8 mouse cellular contexts compared by ENCODE assay signal in genomic region chr9:107355870-107356765, GRCm38 (mm10). TPM values are rescaled to one million over a fixed set of nuclear protein-coding genes. Genes with fewer than 3 reads are reported as not detected.
DNase-seq lines count a peak whose midpoint lies in the region; ATAC-seq and TF ChIP-seq lines count a peak whose summit lies in the region.

No protein-coding gene starts in this region.

- peaks cover 24% of the 10 kb centered on the region for H3K27me3 ChIP-seq in midbrain, embryonic 12.5 days
- H3K27me3 ChIP-seq in midbrain, embryonic 16.5 days (ENCODE audit: control insufficient read depth, insufficient read depth, low read depth, low read length), result no peaks in the 10 kb centered on the region; the same call in 1 of the 2 replicates
- no peaks in the 10 kb centered on the region for H3K27me3 ChIP-seq in stomach, postnatal 0 days (ENCODE audit: control insufficient read depth, insufficient read depth, low read length)

- no peak overlapping the region for H3K4me2 ChIP-seq in midbrain, embryonic 12.5 days (replicated peaks)
- no peak overlapping the region for H3K4me2 ChIP-seq in midbrain, embryonic 16.5 days (ENCODE audit: low read length)
- H3K4me2 ChIP-seq in stomach, postnatal 0 days (replicated peaks; ENCODE audit: low read depth), result no peak overlapping the region

- no peak overlapping the region for H3K4me3 ChIP-seq in midbrain, embryonic 12.5 days
- H3K4me3 ChIP-seq in midbrain, embryonic 16.5 days (ENCODE audit: low read depth, low read length), result no peak overlapping the region
- no peak overlapping the region for H3K4me3 ChIP-seq in stomach, postnatal 0 days (ENCODE audit: low read depth, low read length)

- TF ChIP-seq EP300 in stomach, postnatal 0 days (optimal IDR thresholded peaks at IDR 0.05), result no peak

- H3K9ac ChIP-seq in midbrain, embryonic 12.5 days (replicated peaks), result 0 out of 2 replicates have a peak overlapping the region, but pooled peaks have one; percentile 6
- H3K9ac ChIP-seq in midbrain, embryonic 16.5 days (ENCODE audit: low read depth, low read length), result no peak overlapping the region
- no peak overlapping the region for H3K9ac ChIP-seq in stomach, postnatal 0 days (ENCODE audit: low read length)

- peak; percentile 78 for TF ChIP-seq CTCF in stomach, postnatal 0 days (IDR thresholded peaks at IDR 0.05; ENCODE audit: low read depth)

- DNase-seq in T-cell, adult 2 months (ENCODE audit: low spot score), result peak; percentile 45
- peak; percentile 85 to 89 for DNase-seq in cerebellum, postnatal 25 days
- DNase-seq in layer of hippocampus, adult 9-10 months (ENCODE audit: low spot score), result peak; percentile 67
- peak; percentile 71 for DNase-seq in stomach, postnatal 0 days (ENCODE audit: low spot score)

- H3K27ac ChIP-seq in midbrain, embryonic 12.5 days (replicated peaks), result no peak overlapping the region
- no peak overlapping the region for H3K27ac ChIP-seq in midbrain, embryonic 16.5 days (ENCODE audit: low read length)
- no peak overlapping the region for H3K27ac ChIP-seq in stomach, postnatal 0 days (replicated peaks)

- no peak for ATAC-seq in midbrain, embryonic 12.5 days (ENCODE audit: low FRiP score, low read depth)
- no peak for ATAC-seq in midbrain, embryonic 16.5 days
- peak; percentile 54 for ATAC-seq in granulocyte monocyte progenitor cell, adult 5-6 weeks (replicated peaks; ENCODE audit: poor library complexity, severe bottlenecking)
- ATAC-seq in megakaryocyte-erythroid progenitor cell, adult 5-6 weeks (replicated peaks; ENCODE audit: low FRiP score, low TSS enrichment, poor library complexity, severe bottlenecking), result peak; percentile 64
- ATAC-seq in stomach, postnatal 0 days (ENCODE audit: low FRiP score, low TSS enrichment), result peak; percentile 27; the same call in 1 of the 2 replicates

- WGBS in midbrain, embryonic 12.5 days, result 54% methylated on average over 7 of the region's 7 CpGs
- 59% methylated on average over 6 of the region's 7 CpGs for WGBS in midbrain, embryonic 16.5 days
- WGBS in stomach, postnatal 0 days, result 39% methylated on average over 6 of the region's 7 CpGs

- H3K9me3 ChIP-seq in midbrain, embryonic 12.5 days, result no peaks in the 10 kb centered on the region
- H3K9me3 ChIP-seq in midbrain, embryonic 16.5 days (replicated peaks; ENCODE audit: control insufficient read depth, low read length, poor library complexity, severe bottlenecking), result no peaks in the 10 kb centered on the region
- H3K9me3 ChIP-seq in stomach, postnatal 0 days (ENCODE audit: control insufficient read depth, low read length), result no peaks in the 10 kb centered on the region

- no peaks in the 10 kb centered on the region for H3K36me3 ChIP-seq in midbrain, embryonic 12.5 days
- H3K36me3 ChIP-seq in midbrain, embryonic 16.5 days (ENCODE audit: control insufficient read depth, insufficient read depth, low read length), result no peaks in the 10 kb centered on the region
- no peaks in the 10 kb centered on the region for H3K36me3 ChIP-seq in stomach, postnatal 0 days (ENCODE audit: control insufficient read depth, insufficient read depth, low read length)

- peaks cover 5% of the 10 kb centered on the region for H3K4me1 ChIP-seq in midbrain, embryonic 12.5 days
- peaks cover 2% of the 10 kb centered on the region; the same call in 1 of the 2 replicates for H3K4me1 ChIP-seq in midbrain, embryonic 16.5 days (ENCODE audit: control insufficient read depth, insufficient read depth, low read length)
- H3K4me1 ChIP-seq in stomach, postnatal 0 days (replicated peaks; ENCODE audit: control insufficient read depth, insufficient read depth), result no peaks in the 10 kb centered on the region

RNA-seq across cellular contexts. Expression of gene 6430571L13Rik, which starts 15.7 kb away (rescaled TPM):
- 3.1 and 4.2 TPM in 2 replicates for polyA plus RNA-seq in midbrain, embryonic 12.5 days (2016; fragmentation: Nextera tagmentation; extraction: Ambion mirVana)
- polyA plus RNA-seq in midbrain, embryonic 16.5 days (2015; fragmentation: Nextera tagmentation; extraction: Ambion mirVana), result 10.2 and 11.2 TPM in 2 replicates
- total RNA-seq in granulocyte monocyte progenitor cell, adult 5-6 weeks (2014; fragmentation: Nextera tagmentation), result not detected in 2 replicates
- not detected in 2 replicates for total RNA-seq in granulocyte monocyte progenitor cell, adult 5-6 weeks (2017)
- not detected in 2 replicates for total RNA-seq in megakaryocyte-erythroid progenitor cell, adult 5-6 weeks (2014; fragmentation: Nextera tagmentation)
- total RNA-seq in megakaryocyte-erythroid progenitor cell, adult 5-6 weeks (2017), result 0.47 TPM in 1 of 2 replicates, not detected in the other
- polyA plus RNA-seq in stomach, postnatal 0 days (2015; fragmentation: Nextera tagmentation; extraction: Ambion mirVana), result 0.63 and 0.73 TPM in 2 replicates

RNA-seq across cellular contexts. Expression of gene Hemk1, which starts 18.0 kb away (rescaled TPM):
- polyA plus RNA-seq in midbrain, embryonic 12.5 days (2016; fragmentation: Nextera tagmentation; extraction: Ambion mirVana), result 13.3 and 14.9 TPM in 2 replicates
- polyA plus RNA-seq in midbrain, embryonic 16.5 days (2015; fragmentation: Nextera tagmentation; extraction: Ambion mirVana), result 19.2 and 19.7 TPM in 2 replicates
- total RNA-seq in granulocyte monocyte progenitor cell, adult 5-6 weeks (2014; fragmentation: Nextera tagmentation), result 12.0 and 32.9 TPM in 2 replicates
- total RNA-seq in granulocyte monocyte progenitor cell, adult 5-6 weeks (2017), result 6.0 and 11.3 TPM in 2 replicates
- total RNA-seq in megakaryocyte-erythroid progenitor cell, adult 5-6 weeks (2014; fragmentation: Nextera tagmentation), result 5.8 and 18.8 TPM in 2 replicates
- 4.9 and 9.0 TPM in 2 replicates for total RNA-seq in megakaryocyte-erythroid progenitor cell, adult 5-6 weeks (2017)
- polyA plus RNA-seq in stomach, postnatal 0 days (2015; fragmentation: Nextera tagmentation; extraction: Ambion mirVana), result 5.3 and 6.7 TPM in 2 replicates

RNA-seq across cellular contexts. Expression of gene Cacna2d2, which starts 43.3 kb away (rescaled TPM):
- 3.7 and 4.1 TPM in 2 replicates for polyA plus RNA-seq in midbrain, embryonic 12.5 days (2016; fragmentation: Nextera tagmentation; extraction: Ambion mirVana)
- polyA plus RNA-seq in midbrain, embryonic 16.5 days (2015; fragmentation: Nextera tagmentation; extraction: Ambion mirVana), result 9.1 and 9.3 TPM in 2 replicates
- 0.19 TPM in 1 of 2 replicates, not detected in the other for total RNA-seq in granulocyte monocyte progenitor cell, adult 5-6 weeks (2014; fragmentation: Nextera tagmentation)
- 0.09 and 0.10 TPM in 2 replicates for total RNA-seq in granulocyte monocyte progenitor cell, adult 5-6 weeks (2017)
- 0.10 TPM in 1 of 2 replicates, not detected in the other for total RNA-seq in megakaryocyte-erythroid progenitor cell, adult 5-6 weeks (2014; fragmentation: Nextera tagmentation)
- total RNA-seq in megakaryocyte-erythroid progenitor cell, adult 5-6 weeks (2017), result not detected in 2 replicates
- polyA plus RNA-seq in stomach, postnatal 0 days (2015; fragmentation: Nextera tagmentation; extraction: Ambion mirVana), result 0.15 and 0.16 TPM in 2 replicates

Comparison
In these comparisons a context has a peak if more than half of its experiments do, and no peak if none do; other contexts are left out.
1. ATAC-seq: peak in granulocyte monocyte progenitor cell, adult 5-6 weeks (single experiment), megakaryocyte-erythroid progenitor cell, adult 5-6 weeks (single experiment) and stomach, postnatal 0 days (single experiment); none in midbrain, embryonic 12.5 days (single experiment) and midbrain, embryonic 16.5 days (single experiment).
2. Peak in every context shown above with its lines, with median percentiles within 50 percentile points of each other: DNase-seq.